Mouse (Mus musculus): ENCODE data around the gene Tmem177. TPM values are rescaled to one million over a fixed set of nuclear protein-coding genes. Genes with fewer than 3 reads are reported as not detected.

Gene Tmem177
- 1 to 10 TPM; 3.6 to 5.8 TPM for polyA plus RNA-seq (2017; shearing (Covaris generic))

GRCm38 (mm10) chr1:119912953-119913814 lies at the start of gene Tmem177:
Gene Tmem177 (minus strand): TSS chr1:119913208.

Other genes with a start within 250 kb of the Tmem177 start
- 10 to 100 TPM; 17.0 to 25.3 TPM for gene Ptpn4, start 75.6 kb downstream of the Tmem177 start, polyA plus RNA-seq (2017; shearing (Covaris generic))
- gene Cfap221, start 84.0 kb upstream of the Tmem177 start, polyA plus RNA-seq (2017; shearing (Covaris generic)): not detected
- under 1 TPM in 1 of 2 experiments, not detected in 1; 0.16 TPM for gene Sctr, start 93.7 kb upstream of the Tmem177 start, polyA plus RNA-seq (2017; shearing (Covaris generic))
- 1 to 10 TPM; 1.6 to 6.0 TPM for gene Tmem37, start 160.9 kb upstream of the Tmem177 start, polyA plus RNA-seq (2017; shearing (Covaris generic))
- gene Dbi, start 207.9 kb upstream of the Tmem177 start, polyA plus RNA-seq (2017; shearing (Covaris generic)): 100 to 1,000 TPM; 153 to 186 TPM
- 10 to 100 TPM; 18.0 to 22.5 TPM for gene 3110009E18Rik, start 208.0 kb upstream of the Tmem177 start, polyA plus RNA-seq (2017; shearing (Covaris generic))